Mouse (Mus musculus) heart, adult 8-10 months (tissue): Measurements from ENCODE around the gene Mboat2. TPM values are rescaled to one million over a fixed set of nuclear protein-coding genes. Genes with fewer than 3 reads are reported as not detected.

ENCODE experiments used
- DNase-seq: peaks from one replicate; pipeline ENCODE4 v3.0.0; 2022; ENCODE audit warnings: low spot score
- total RNA-seq, 4 experiments: library from RNA; stranded (reverse); gene quantifications; 2 replicates each; pipeline ENCODE4 v1.2.4; 2022

Gene Mboat2
- 10 to 100 TPM in 2 of 4 experiments, 1 to 10 TPM in 2; 9.6 to 13.6 (median 9.9) TPM for total RNA-seq

DNA sequence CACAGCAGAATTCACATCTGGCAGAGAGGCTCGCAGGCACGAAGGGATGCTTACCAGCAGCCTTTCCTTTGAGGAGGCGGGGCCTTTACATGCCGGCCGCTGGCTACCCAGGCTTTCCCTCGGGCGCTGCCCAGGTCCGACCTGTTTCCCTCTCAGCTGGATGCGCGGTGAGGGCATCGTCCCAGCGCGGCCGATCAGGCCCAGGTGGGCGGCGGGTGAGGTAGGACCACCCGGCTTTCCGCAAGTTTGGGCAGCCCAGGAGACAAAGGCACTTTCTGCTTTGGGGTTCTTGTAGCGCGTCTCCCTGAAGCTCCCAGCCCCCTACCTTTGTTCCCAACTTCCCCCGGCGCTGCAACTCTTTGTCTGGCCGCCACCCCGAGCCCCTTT lies at the start of gene Mboat2:
TSS of gene Mboat2 (plus strand) at position 114 of the 387 bp plus-strand sequence.
- no peak for DNase-seq

DNA sequence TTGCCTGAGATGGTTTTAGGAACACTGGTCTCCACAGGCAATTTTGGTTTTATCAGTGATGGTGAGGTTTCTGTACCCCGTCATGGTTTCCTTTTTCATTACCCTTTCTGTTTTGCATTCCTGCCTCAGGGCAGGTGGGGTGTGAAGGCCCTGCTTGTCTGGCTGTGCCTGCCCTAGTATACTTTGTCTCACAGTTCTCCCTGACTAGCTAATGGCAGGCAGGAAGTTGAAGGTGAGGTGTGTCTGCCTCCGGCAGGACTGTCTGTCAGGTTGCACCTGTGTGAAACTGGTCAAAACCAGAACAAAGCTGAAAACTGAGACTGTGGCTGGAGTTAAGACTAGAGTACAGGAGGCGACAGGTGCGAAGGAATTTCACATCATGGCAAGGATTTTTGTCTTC lies 46.9 kb upstream of the Mboat2 start:
- DNase-seq = no peak

DNA sequence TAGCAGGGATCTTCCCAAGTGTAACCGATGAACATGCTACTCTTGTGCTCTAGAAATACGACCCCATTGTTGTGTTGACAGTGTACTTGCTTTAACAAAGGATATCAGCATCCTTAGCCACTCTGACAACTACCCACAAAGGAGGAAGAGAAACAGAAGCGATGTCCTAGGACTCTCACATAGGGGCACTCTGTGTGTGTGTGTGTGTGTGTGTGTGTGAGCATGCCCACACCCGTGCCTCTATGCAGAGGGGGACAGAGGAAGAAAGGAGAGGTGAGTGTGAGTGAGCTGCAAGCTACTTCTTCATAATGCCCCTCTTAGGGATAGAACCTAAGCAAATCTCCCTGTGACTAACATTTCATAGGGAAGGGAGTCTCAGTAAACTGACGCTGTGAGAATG lies 44.8 kb upstream of the Mboat2 start:
- no peak for DNase-seq

DNA sequence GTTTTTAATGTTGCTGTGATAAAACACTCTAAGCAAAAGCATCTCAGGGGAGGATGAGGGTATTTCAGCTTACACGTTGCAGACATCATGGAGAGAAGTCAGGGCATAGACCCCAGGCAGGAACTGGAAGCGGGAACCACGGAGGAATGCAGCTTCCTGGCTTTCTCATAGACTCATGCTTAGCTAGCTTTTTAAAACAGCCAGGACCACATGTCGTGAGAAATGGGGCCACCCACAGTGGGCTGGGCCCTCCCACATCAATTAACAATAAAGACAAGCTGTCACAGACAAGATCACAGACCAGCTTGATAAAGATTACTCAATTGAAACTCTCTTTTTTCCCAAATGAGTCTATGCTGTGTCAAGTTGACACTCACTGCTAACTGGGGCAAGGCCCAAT lies 44.4 kb upstream of the Mboat2 start:
- DNase-seq = no peak

DNA sequence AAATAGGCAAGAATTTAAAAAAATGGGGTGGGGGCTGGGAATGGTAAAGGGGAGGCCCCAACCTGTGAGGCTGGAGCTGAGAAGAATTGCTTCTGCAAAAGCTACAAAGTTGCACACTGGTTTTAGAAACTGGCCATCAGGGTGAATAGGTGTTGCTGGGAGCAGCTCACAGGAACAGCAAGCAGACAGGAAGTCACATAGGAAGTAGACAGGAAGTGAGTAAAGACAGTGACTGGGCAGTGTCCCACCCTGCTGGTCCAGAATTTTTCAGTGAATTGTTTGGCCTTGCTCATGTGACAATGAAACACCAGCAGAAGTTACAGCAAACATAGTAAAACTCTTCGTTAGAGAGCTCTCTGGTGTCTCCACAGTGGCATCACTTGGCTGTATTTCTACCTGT lies 41.0 kb upstream of the Mboat2 start:
- no peak for DNase-seq

DNA sequence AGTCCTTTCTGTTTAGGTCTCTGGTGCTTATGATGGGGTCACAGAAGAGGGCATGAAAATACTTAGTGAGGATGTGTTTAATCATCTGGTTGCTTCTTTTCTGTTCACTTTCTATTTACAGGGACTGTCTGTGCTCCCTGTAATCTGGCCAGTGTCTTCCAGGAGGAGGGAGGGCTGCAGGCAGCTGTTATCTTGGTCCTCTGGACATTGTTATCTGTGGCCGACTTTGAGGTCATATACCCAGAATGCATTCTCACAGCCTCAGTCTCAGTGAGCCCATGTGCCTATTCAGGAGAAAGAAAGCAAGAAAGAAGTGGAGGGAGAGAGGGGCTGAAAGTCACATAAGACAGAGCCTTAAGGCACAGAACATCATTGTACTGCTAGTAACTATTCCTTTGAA lies 19.4 kb upstream of the Mboat2 start:
- DNase-seq = no peak

DNA sequence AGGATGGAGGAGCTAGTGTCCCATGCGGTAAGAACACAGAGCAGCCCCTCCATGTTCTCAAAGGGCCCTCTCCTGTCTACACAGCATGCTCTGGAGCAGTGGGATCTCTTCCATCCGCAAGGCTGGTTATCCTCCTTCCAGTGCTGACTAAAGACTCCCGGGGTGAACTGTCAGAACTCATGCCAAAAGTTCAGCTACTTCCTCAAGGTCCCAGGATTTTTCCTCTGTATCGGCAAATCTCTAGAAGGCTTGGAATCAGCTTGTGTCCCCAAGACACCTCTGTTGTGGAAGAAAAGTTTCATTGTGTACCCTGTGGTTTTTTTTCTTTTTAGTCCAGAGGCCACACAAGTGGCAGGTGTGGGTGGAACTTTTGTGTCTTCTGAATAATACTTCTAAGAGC lies 18.8 kb upstream of the Mboat2 start:
- no peak for DNase-seq

DNA sequence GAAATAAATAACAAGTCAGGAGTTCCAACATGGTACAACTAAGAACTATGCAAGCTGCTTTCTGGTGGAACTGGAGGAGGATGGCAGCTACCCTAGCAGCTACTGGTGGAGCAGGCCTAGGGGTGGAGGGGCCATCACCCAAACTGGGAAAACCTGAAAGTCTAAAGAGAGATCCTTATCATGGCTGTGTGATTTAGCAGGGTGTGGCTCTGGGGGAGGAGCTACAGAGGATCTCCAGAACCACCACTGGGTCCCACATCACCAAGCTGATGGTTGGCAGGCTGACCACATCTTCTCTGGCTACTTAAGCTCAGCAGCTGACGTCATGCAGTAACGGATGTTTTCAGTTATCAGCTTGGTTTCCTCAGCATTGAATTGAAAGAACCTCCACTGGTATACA lies 7.8 kb upstream of the Mboat2 start:
- DNase-seq = no peak

DNA sequence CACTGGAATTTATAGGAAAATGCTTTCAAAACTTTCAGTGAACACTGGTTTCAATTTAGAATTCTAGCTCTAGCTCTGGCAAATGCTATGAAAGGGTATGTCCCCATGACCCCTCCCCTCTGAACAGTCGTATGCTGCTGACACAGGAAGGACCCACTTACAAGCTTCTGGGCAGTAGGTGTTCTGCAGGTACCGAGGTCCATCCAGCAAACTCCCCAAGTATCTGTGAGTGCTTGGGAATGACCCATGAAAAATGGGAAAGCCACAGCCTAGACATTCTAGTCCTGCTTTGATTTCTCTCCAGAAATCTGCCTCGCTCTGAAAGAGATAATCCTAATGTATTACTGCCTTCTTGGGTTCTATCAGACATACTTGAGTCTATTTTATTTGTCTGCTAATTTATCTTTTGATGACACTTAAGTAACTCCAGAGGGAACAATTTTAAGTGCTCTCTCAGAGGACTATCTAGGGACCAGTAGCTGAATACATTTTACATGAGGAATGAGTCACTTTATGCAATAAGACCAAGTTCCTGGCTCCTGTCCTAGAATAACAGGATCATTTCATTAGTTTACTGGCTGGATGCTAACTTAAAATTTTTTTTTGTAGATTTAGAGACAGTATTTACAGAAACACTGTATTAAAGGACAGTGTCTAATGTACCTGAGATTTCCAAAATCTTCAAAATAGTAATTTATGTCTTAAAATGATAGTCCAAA lies 6.9 kb upstream of the Mboat2 start:
- no peak for DNase-seq

DNA sequence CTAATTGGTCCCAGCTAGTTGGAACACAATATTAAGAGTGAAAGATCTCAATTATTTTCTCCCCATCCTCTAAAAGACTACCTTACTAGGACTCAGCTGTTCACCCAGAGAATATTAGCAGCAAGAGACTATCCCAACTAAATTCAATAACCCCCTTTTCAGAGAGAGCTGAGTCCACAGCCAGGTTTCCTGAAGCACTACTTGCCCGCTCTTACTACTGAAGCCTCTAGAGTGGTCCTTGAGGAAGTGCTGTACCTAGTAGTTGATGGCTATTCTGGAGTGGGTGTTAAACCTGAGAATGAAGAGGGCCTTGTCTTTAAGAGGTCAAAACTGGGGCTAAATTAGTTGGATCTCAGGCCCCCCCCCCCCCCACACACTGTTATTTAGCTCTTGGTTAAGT lies 593 bp upstream of the Mboat2 start:
- no peak for DNase-seq

DNA sequence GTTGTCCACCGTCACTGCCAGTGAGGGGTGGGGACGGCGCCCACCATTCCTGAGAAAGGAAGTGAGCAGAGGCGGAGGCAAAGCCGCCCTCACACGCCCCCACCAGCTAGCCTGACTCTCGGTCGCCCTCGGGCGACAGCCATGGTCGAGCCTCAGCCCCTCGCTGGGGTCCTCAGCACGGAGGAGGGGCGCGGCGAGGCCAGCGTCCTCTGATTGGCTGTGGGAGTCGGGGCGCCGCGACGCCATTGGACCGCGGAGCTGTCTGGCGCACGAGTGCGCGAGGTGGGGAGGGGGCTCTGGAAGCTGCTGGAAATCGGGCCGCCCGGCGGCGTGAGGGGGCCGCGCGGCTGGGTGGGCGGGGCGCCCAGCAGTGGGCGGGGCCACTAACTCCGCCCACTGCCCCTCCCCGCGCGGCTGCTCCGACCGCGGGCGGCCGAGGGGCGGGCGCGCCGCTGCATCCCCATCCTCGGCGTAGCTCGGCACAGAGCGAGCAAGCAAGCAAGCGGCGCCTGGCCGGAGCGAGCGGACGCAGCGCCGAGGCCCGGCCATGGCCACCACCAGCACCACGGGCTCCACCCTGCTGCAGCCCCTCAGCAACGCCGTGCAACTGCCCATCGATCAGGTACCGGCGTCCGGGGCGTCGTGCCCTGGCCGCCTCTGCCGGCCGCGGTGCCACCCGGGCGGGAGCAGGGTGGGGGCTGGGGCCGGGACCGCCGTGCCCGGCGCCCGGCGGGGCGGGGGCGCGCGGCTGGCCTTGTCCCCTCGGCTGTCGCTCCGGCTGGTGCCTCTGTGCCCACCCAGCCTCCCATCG lies 679 bp downstream of the Mboat2 start:
- peak; percentile 58 for DNase-seq

DNA sequence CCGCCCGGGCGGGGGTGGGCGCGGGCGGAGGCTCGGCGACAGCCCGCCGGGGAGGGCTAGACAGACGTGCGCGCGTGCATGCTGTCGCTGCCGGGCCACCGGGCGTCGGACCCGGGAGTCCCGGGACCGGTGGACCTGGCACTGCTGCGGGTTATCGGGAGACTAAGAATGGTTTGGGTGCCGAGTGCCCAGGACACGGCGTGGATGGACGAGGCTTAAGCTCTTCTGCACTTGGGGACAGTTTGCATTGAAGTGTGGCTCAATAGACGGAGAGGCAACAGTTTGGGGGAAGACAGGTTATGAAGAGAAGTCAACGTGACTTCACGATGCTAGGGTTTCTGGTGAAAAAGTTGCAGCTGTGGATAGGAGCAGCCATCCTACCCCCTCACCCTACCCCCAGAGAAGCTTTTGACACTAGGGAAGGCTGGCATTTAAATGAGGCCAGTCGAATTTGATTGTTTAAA lies 1.3 kb downstream of the Mboat2 start:
- no peak for DNase-seq

DNA sequence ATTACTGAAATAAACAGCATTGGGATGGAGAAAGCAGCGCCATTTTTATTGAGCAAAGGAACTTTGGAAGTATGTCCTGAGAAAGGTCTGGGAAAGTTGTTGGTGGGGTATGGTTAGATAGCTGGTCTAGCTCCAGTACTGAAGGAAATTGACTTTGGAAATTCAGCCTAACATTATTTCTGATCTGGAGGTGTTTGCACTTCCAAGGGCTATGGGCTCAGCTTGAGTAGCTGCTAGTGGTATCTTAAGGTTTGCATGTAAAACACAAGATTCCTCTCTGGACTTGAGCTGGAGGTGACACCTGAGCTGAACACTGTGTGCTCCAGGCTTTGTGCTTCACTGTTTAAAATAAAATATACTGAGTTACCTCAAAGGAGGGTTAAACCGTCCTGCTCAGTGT lies 1.8 kb downstream of the Mboat2 start:
- no peak for DNase-seq

DNA sequence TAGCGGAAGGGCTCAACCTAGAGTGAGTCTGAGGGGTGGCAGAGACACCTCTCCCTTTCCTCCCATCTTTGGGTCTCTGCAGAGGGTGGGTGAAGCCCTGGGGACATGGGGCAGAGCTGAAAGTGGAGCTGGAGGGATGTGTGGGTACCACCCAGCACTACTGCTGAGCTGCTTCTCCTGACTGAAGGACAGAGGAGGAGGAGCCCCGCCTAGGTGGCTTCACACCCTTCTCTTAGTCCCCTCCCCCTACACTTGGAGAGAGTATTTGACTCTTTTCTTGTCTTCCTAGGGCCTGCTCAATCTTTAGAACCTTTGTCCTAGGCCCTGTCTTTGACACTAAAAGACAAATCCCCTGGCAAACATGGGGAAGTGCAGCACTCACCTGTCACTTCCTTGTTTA lies 7.3 kb downstream of the Mboat2 start:
- DNase-seq = no peak

DNA sequence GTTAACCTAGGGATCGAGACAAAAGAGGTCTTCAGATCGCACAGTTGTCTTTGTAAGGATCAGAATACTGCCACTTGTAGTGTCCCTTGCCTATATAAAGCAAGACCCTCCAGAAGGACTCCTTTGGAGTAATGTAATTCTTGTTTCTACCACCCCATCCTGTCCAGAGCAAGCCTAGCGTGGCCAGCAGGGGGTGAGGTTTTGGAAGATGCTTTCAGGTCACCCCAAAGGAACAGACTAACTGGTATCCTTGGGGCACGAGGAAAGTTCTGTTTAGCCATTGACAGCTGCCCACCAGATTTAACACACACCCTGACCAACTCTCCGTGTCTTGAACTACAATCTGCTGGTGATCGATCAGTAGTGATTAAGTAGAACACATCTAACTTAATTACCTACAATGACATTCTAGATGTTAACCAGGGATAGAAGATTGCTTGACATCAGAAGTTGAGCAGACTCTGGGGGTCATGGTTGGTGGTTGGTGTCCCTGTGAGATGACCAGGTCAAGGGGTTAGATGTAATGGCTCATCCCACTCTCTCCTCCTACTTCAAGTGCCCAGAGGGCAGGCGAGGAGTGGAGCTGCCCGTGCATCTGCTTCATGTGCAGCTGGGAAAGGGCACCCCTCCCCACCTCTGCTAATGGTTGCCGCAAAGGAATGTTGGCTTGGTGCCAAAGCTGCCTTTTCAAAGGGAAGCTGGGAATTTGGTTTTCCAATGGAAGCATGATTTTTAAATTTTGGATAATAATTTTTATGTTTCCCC lies 10.6 kb downstream of the Mboat2 start:
- no peak for DNase-seq

DNA sequence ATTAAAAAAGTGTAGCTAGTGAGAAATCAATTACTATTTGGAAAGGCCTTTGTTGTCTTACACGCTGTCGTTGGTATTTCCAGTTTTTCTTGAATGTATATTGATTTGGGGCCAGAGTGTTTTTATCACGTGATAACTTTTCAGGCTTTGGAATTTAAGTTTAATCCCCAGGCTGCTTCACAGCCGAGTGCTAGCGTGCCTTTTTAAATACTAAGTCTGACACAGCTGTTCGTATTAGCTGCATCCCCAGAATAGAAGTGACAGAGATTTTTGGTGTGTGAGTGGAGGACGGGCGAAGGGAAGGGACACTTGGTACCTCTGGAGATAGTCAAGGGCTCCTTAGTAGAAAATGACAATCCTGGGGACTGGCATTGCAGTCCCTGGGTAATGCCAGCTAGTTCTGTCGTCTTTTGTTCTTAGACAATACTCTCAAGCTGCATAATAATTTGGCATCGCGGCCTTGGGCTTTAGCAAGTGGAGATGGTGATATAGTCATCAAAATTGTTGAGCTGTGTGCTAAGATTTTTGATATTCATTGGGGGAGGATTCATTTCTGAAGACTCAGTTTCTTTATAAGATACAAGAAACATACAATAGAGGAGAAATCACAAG lies 11.7 kb downstream of the Mboat2 start:
- no peak for DNase-seq

DNA sequence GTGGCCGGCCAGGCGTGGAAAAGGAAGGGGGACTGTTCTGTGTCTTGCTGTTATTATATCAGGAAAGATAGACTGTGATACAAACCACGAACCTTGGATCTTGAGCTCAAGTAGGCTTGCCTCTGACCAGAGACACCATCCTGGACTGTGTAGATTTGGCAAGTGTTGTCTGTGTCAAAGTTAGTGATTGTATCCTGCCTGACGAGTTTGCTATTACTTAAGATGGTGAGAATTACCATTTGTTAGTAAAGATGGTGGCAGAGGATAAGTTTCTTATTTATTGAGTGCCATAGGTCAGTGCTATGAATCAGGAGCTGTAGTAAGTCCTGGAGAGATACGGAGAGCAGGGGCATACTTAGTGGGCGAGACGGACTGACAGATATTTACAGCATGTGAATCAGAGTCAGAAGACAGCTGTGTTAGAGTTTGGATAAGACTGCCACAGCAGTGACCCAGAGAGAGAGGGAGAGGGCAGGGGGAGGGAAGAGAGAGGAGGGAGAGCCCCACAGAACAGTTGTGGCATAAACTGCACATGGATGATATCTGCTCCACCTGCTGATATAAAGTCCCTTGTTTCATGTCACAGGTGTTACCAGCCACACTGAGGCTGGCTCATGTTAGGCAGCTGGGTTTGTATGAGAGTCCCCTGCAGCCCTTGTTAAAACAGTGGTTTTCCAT lies 12.9 kb downstream of the Mboat2 start:
- DNase-seq = no peak

DNA sequence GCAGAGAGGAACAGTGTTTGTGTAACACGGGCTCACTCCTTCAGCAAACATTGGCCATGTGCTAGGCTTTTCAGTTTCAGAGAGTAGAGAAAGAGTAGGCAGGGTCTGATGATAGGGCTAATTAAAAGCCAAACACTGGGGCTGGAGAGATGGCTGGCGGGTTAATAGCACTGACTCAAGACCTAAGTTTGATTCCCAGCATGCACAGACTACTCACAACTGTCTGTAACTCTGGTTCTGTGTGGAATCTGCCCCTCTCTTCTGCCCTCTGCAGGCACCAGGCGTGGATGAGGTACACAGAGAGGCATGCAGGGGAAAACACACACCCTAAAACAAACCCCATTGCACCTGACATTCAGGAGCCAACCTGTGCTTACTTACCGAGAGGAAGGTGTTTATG lies 14.7 kb downstream of the Mboat2 start:
- no peak for DNase-seq

DNA sequence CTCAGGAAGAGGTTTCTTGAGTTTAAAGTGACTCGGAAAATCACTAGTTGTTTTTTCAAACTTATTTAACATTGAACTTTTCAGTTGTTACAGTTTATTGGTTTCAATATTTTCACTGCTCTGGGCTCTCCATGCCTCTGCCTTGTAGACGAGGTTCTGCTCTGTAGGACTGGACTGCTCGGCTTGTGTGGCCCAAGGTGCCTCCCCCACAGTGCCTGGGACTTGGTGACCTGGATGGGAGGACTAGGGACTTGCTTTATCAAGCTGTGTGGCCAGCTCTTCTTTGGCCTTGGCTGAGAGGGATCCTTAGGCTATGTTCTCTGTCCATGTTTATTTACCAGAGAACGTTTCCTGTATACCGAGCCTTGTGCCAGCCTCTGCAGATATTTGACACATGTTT lies 17.4 kb downstream of the Mboat2 start:
- no peak for DNase-seq

DNA sequence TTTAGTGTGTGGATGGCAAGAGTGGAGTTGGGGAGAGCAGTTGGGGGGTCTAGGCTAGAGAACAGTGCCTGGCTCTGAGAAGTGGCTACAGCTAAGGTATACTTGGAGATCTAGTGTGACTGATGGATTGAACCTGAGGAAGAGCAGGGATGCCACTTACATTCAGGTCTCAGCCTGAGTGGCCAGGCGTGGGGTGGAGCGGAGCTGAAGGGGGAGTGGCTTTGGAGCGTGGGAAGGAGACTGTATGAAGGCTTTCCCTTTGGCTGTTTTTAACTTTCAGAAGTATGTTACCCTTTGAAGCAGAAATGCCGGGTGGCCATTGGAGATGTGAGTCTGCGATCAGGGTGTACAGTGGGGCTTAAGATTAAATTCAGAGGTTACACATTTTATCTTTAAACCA lies 26.7 kb downstream of the Mboat2 start:
- no peak for DNase-seq

DNA sequence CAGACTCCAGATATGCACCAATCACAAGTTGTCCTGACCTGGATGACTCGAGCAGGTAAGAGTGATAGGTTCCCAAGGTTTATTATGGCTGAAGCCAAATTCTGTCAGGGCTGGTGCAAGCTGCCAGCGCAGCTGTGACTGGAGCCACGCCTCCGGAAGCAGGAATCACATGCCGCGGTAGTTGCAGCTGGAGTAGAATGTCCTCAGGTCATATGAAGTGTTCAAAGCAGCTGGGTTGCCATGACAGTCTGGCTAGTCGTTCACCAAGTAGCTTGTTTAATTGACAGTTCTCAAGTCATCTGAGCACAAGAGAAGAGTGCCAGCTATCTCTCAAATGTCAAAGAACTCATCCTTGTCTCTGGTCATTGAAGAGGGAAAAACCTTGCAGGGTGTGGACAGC lies 28.7 kb downstream of the Mboat2 start:
- no peak for DNase-seq
